Mouse (Mus musculus): Measurements from ENCODE around the gene Kat2a.

Kat2a gene

GRCm38 (mm10) chr11:100705095-100705747 is 7.0 kb downstream of the Kat2a start:
- DNase-seq, result no peak

GRCm38 (mm10) chr11:100703851-100704531 is 8.3 kb downstream of the Kat2a start, which contains the start of gene Dhx58:
Dhx58 (minus strand) TSS chr11:100704271.
- no peak for DNase-seq

- DNase-seq, result no peak
Observed at GRCm38 (mm10) chr11:100703366-100703765, 8.9 kb downstream of the Kat2a start.

GRCm38 (mm10) chr11:100702906-100703305 is 9.4 kb downstream of the Kat2a start:
- no peak for DNase-seq

GRCm38 (mm10) chr11:100702081-100702851 is 10.0 kb downstream of the Kat2a start:
- DNase-seq, result no peak

GRCm38 (mm10) chr11:100701301-100701700 is 11.0 kb downstream of the Kat2a start:
- DNase-seq, result no peak

GRCm38 (mm10) chr11:100700710-100701109 is 11.6 kb downstream of the Kat2a start:
- DNase-seq, result no peak

GRCm38 (mm10) chr11:100697921-100698320 is 14.3 kb downstream of the Kat2a start:
- no peak for DNase-seq

- DNase-seq, result no peak
Observed at GRCm38 (mm10) chr11:100694926-100695325, 17.3 kb downstream of the Kat2a start.

- DNase-seq, result no peak
Observed at GRCm38 (mm10) chr11:100693154-100693553, 19.1 kb downstream of the Kat2a start.

GRCm38 (mm10) chr11:100692164-100692616 is 20.1 kb downstream of the Kat2a start, which contains the start of gene Zfp385c:
Zfp385c (minus strand) TSS chr11:100692455.
- DNase-seq, result no peak

- DNase-seq, result no peak
Observed at GRCm38 (mm10) chr11:100690389-100690788, 21.9 kb downstream of the Kat2a start.

GRCm38 (mm10) chr11:100688443-100688842 is 23.8 kb downstream of the Kat2a start:
- DNase-seq, result no peak

GRCm38 (mm10) chr11:100687265-100687664 is 25.0 kb downstream of the Kat2a start:
- DNase-seq, result no peak

- DNase-seq, result no peak
Observed at GRCm38 (mm10) chr11:100685371-100685770, 26.9 kb downstream of the Kat2a start.

- DNase-seq, result no peak
Observed at GRCm38 (mm10) chr11:100684084-100684483, 28.2 kb downstream of the Kat2a start.

- DNase-seq, result no peak
Observed at GRCm38 (mm10) chr11:100682526-100682925, 29.7 kb downstream of the Kat2a start.

- DNase-seq, result no peak
Observed at GRCm38 (mm10) chr11:100681826-100682225, 30.4 kb downstream of the Kat2a start.

GRCm38 (mm10) chr11:100677810-100678209 is 34.5 kb downstream of the Kat2a start:
- no peak for DNase-seq

- DNase-seq, result no peak
Observed at GRCm38 (mm10) chr11:100673169-100673568, 39.1 kb downstream of the Kat2a start.

GRCm38 (mm10) chr11:100671956-100672355 is 40.3 kb downstream of the Kat2a start:
- DNase-seq, result no peak

- DNase-seq, result no peak
Observed at GRCm38 (mm10) chr11:100671049-100671448, 41.2 kb downstream of the Kat2a start.

- no peak for DNase-seq
Observed at GRCm38 (mm10) chr11:100659806-100660205, 52.5 kb downstream of the Kat2a start.

- no peak for DNase-seq
Observed at GRCm38 (mm10) chr11:100656458-100656857, 55.8 kb downstream of the Kat2a start.

Data from layer of hippocampus, adult 9-11 months (tissue).